Mouse (Mus musculus) lung, embryonic 16.5 days (tissue): ENCODE results near the gene Olfr710. TPM values are rescaled to one million over a fixed set of nuclear protein-coding genes. Genes with fewer than 3 reads are reported as not detected.
"Not testable (repeated sequence)": the region's sequence is repeated elsewhere in the genome, so short reads cannot be mapped to it uniquely, and the experiment has no call there.

Experiments used
- ATAC-seq: fragments of 200-750 bp; cut with Nextera tagmentation; 2 replicates; pipeline ENCODE4 v1.8.0; 2017; ENCODE audit warnings: low read depth, mild to moderate bottlenecking, moderate library complexity
- H3K27ac ChIP-seq: fragments of 300-500 bp; sonication (generic); 2 replicates; pipeline ENCODE4 v1.5.1; 2014; ENCODE audit warnings: mild to moderate bottlenecking, control low read depth, low read length
- H3K27me3 ChIP-seq: fragments of 300-500 bp; sonication (generic); 2 replicates; pipeline ENCODE4 v1.6.1; 2014; ENCODE audit warnings: low read depth, low read length, mixed read lengths; ENCODE audit not compliant: control insufficient read depth, insufficient read depth
- H3K36me3 ChIP-seq: fragments of 300-500 bp; sonication (generic); 2 replicates; pipeline ENCODE4 v1.6.1; 2014; ENCODE audit warnings: low read length; ENCODE audit not compliant: control insufficient read depth, insufficient read depth
- H3K4me1 ChIP-seq: fragments of 300-500 bp; sonication (generic); replicated peaks from 2 replicates; pipeline ENCODE4 v1.6.1; 2014; ENCODE audit warnings: low read length, mixed read lengths; ENCODE audit not compliant: control insufficient read depth, insufficient read depth
- H3K4me2 ChIP-seq: fragments of 300-500 bp; sonication (generic); 2 replicates; pipeline ENCODE4 v1.6.1; 2014; ENCODE audit warnings: low read depth, low read length, control low read depth
- H3K4me3 ChIP-seq: fragments of 300-500 bp; sonication (generic); 2 replicates; pipeline ENCODE4 v1.5.1; 2014; ENCODE audit warnings: mild to moderate bottlenecking, low read length, control low read depth
- H3K9ac ChIP-seq: fragments of 300-500 bp; sonication (generic); 2 replicates; pipeline ENCODE4 v1.6.1; 2014; ENCODE audit warnings: low read length, control low read depth
- H3K9me3 ChIP-seq: fragments of 300-500 bp; sonication (generic); 2 replicates; pipeline ENCODE4 v1.6.1; 2016; ENCODE audit warnings: low read length; ENCODE audit not compliant: control insufficient read depth
- WGBS: fragments of 180-500 bp; shearing (Covaris S2); extraction: QIAGEN DNeasy Blood & Tissue Kit; methylation state at CpG from one replicate; pipeline ENCODE4 v1.1.7; 2014; 5-methylcytosine and 5-hydroxymethylcytosine counted together
- polyA plus RNA-seq: library from polyadenylated mRNA; unstranded; fragments of >200 nt; fragmentation: Nextera tagmentation; extraction: Ambion mirVana; gene quantifications from 2 replicates; pipeline ENCODE4 v1.2.1, GENCODE M21; 2015

Gene Olfr710
- polyA plus RNA-seq, result not detected in 2 replicates

DNA sequence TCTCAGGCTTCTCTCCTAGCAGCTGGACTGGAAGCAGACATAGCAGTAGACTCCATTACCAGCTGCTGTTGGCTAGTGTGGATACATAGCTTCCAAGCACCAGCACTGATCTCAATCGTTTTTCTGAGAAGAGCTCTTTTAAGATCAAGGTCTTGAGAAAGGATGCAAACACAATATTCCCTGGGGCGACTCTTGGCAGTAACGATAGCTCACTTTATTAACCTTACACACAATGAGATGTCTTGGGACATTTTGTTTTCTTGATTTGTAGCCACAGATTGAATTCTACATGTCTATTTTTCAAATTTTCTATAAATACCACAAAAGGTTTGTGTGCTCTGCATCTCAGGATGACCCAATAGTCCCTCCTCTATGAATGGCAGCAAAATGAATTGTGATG, at the start of gene Olfr710:
TSS of gene Olfr710 (minus strand) at position 101 of the 400 bp plus-strand sequence.
- no peaks in the 10 kb centered on the region for H3K4me1 ChIP-seq
- no peak within 1 kb of the TSS for H3K9ac ChIP-seq
- no peaks in the 10 kb centered on the region for H3K36me3 ChIP-seq
- WGBS, result 73% methylated on average over 3 of the region's 3 CpGs
- ATAC-seq, result no peak
- no peaks in the 10 kb centered on the region for H3K9me3 ChIP-seq
- H3K4me3 ChIP-seq, result no peak within 1 kb of the TSS
- H3K27me3 ChIP-seq, result no peaks in the 10 kb centered on the region
- no peak within 1 kb of the TSS for H3K27ac ChIP-seq
- H3K4me2 ChIP-seq, result no peak within 1 kb of the TSS

DNA sequence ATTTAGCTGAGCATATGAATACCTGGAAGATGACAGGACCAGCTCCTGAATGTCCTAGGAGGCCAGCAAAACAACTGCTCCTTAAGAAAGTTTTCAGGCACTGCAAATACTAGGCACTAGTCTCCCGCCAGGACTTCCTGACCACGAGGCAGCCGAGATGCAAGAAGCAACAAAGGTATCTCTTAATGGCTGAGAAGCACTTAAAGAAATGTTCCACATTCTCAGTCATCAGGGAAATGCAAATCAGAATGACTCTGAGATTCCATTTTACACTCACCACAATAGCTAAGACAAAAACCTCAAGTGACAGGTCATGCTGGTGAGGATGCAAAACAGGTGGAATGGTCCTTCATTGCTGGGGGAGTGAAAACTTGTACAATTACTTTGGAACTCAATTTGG, 37.1 kb upstream of the Olfr710 start:
- 82% methylated on average over 3 of the region's 3 CpGs for WGBS
- H3K9me3 ChIP-seq, result no peaks in the 10 kb centered on the region; the same call in 1 of the 2 replicates
- no peak overlapping the region for H3K27ac ChIP-seq
- H3K9ac ChIP-seq, result no peak overlapping the region
- H3K27me3 ChIP-seq, result no peaks in the 10 kb centered on the region
- H3K4me3 ChIP-seq, result no peak overlapping the region
- no peak for ATAC-seq
- no peaks in the 10 kb centered on the region for H3K36me3 ChIP-seq
- H3K4me2 ChIP-seq, result no peak overlapping the region
- H3K4me1 ChIP-seq, result no peaks in the 10 kb centered on the region

DNA sequence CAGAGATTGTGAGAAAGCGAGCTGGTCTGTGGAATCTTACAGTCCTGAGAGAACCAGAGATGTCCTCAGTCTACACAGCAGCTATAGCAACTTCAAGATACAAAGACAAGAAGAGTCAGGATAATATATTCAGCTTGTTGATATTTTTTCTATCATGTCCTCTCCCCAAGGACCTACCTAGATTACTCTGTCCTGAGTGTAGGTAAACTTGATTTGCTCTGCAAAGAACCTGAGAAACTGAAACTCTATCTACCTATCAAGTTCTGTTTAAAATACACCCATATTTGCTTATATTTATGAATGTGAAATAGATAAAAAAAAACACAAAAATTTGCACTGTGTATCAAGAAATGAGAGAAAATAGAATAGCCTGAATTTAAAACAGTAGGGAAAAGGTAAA, 27.2 kb upstream of the Olfr710 start, which contains the start of gene Olfr711:
TSS of gene Olfr711 (minus strand) at position 101 of the 400 bp plus-strand sequence.
- H3K27me3 ChIP-seq, result no peaks in the 10 kb centered on the region
- no peak for ATAC-seq

DNA sequence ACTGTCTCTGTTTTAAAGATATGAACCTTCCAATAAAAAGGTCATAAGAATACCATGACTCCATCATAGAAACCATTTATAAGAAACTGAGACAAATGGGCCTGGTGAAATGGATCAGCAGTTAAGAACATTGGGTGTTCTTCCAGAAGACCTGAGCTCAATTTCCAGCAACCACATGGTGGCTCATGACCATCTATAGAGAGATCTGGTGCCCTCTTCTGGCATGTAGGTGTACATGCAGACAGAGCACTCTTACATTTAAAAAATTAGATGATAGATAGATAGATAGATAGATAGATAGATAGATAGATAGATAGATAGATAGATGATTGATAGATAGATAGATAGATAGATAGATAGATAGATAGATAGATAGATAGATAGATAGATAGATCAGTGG, 19.4 kb upstream of the Olfr710 start:
- not testable (repeated sequence) for H3K27me3 ChIP-seq, H3K27ac ChIP-seq, H3K9ac ChIP-seq, H3K4me3 ChIP-seq, H3K9me3 ChIP-seq, ATAC-seq, H3K4me1 ChIP-seq, H3K36me3 ChIP-seq, H3K4me2 ChIP-seq

More for the DNA sequence above, 27.2 kb upstream of the Olfr710 start, which contains the start of gene Olfr711:
- no peak within 1 kb of the TSS for H3K27ac ChIP-seq
- H3K9me3 ChIP-seq, result no peaks in the 10 kb centered on the region
- WGBS, result 46% methylated on average over 1 of the region's 1 CpGs
- no peaks in the 10 kb centered on the region for H3K36me3 ChIP-seq
- no peak within 1 kb of the TSS for H3K4me3 ChIP-seq
- H3K9ac ChIP-seq, result no peak within 1 kb of the TSS
- no peaks in the 10 kb centered on the region for H3K4me1 ChIP-seq
- H3K4me2 ChIP-seq, result no peak within 1 kb of the TSS

DNA sequence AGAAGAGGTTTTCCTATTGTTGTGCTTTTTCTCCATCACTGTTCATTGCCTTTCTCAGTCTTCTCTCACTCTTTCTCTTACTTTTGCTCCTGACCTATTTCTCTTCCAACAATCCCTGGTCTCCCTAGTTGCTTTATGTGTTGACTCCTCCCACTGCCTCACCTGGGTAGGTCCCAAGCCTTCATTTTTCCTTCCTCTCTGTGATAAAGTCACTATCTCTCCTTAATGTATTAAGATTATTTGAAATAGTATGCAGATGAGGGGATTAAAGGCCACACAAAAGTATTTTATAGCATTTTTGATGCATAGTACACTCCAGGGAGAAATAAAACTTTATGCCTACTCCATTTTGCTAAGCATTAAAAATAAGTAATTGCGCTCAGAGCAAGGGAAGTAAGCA, 15.7 kb upstream of the Olfr710 start, which contains the start of gene Olfr6:
TSS of gene Olfr6 (minus strand) at position 101 of the 400 bp plus-strand sequence.
- no peak within 1 kb of the TSS for H3K9ac ChIP-seq

DNA sequence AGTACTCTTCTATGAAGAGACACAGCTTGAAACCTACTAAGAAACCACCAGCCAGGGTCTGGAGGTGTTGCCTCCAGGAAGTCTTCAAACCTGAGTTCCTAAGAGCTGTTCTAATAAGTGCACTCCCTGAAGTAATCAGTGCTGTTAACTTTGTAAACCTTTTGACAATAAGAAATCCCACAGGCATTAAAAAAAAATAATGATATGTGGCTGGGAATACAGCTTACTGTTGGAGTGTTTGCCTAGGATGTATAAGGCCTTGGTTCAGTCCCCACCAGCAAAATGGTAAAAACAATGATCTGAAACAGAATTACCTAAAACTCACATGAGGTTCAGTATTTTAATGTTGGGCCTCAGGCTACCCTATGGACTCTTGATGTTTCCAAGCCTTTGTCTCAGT, 16.0 kb downstream of the Olfr710 start, which contains the start of gene Olfr709-ps1:
TSS of gene Olfr709-ps1 (minus strand) at position 101 of the 400 bp plus-strand sequence.
- H3K36me3 ChIP-seq, result no peaks in the 10 kb centered on the region
- no peaks in the 10 kb centered on the region for H3K4me1 ChIP-seq
- ATAC-seq, result no peak
- no peaks in the 10 kb centered on the region for H3K9me3 ChIP-seq
- no peak within 1 kb of the TSS for H3K9ac ChIP-seq
- H3K27ac ChIP-seq, result no peak within 1 kb of the TSS
- H3K27me3 ChIP-seq, result no peaks in the 10 kb centered on the region
- H3K4me2 ChIP-seq, result no peak within 1 kb of the TSS
- H3K4me3 ChIP-seq, result no peak within 1 kb of the TSS

More for the DNA sequence above, 15.7 kb upstream of the Olfr710 start, which contains the start of gene Olfr6:
- Histone ChIP-seq H3K4me2 (no peak within 1 kb of the TSS), H3K4me3 (no peak within 1 kb of the TSS), H3K9me3 (no peaks in the 10 kb centered on the region), H3K27me3 (no peaks in the 10 kb centered on the region), H3K27ac (no peak within 1 kb of the TSS), H3K4me1 (no peaks in the 10 kb centered on the region), H3K36me3 (no peaks in the 10 kb centered on the region)
- ATAC-seq, result no peak
- WGBS, result 82% methylated on average over 1 of the region's 1 CpGs

DNA sequence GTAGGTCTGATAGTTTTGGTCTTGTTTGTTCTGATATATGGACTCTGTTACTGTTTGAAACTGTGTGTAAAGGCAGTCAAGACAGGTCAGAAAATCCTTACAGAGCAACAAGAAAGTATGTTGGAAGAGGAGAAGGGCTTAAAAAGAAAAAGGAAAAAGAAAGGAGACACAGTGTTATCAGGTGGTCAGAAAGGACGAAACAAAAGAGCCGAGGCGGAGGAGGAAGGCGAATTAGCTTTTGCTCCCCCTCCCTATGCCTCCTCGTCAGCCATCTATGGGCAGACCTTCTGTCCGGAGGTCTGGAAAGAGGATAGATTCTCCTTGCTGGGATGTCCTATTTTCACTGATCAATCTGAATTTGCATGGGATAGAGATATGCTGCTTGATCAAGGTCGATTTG, 27.2 kb downstream of the Olfr710 start:
- H3K36me3 ChIP-seq, H3K4me3 ChIP-seq, H3K9ac ChIP-seq, H3K4me2 ChIP-seq, H3K27me3 ChIP-seq, H3K27ac ChIP-seq, ATAC-seq, H3K9me3 ChIP-seq, H3K4me1 ChIP-seq: not testable (repeated sequence)
- WGBS, result 91% methylated on average over 5 of the region's 7 CpGs

DNA sequence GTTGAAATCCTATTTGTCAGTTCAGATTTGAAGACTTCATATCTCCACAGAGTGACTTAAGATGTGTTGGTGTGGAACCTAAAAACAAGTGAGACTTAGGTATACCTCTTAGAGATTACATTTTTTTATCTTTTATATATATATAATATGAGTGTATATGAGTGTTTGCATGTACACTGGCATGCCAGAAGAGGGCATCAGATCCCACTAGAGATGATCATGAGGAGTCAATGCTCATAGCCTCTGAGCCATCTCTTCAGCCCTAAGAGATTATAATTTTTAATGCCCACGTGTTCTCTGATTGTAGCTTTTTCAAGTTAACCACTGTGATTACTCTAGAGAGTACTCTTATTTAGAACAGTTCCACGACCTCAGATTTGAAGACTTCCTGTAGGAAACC, 40.4 kb downstream of the Olfr710 start, which contains the start of gene Olfr1532-ps1:
TSS of gene Olfr1532-ps1 (plus strand) at position 326 of the 400 bp plus-strand sequence.
- no peak within 1 kb of the TSS for H3K27ac ChIP-seq
- no peaks in the 10 kb centered on the region for H3K4me1 ChIP-seq
- no peaks in the 10 kb centered on the region for H3K9me3 ChIP-seq
- ATAC-seq, result no peak
- no peak within 1 kb of the TSS for H3K4me3 ChIP-seq
- no peaks in the 10 kb centered on the region for H3K36me3 ChIP-seq
- H3K9ac ChIP-seq, result no peak within 1 kb of the TSS
- WGBS, result 42% methylated on average over 2 of the region's 2 CpGs
- H3K4me2 ChIP-seq, result no peak within 1 kb of the TSS
- H3K27me3 ChIP-seq, result no peaks in the 10 kb centered on the region

DNA sequence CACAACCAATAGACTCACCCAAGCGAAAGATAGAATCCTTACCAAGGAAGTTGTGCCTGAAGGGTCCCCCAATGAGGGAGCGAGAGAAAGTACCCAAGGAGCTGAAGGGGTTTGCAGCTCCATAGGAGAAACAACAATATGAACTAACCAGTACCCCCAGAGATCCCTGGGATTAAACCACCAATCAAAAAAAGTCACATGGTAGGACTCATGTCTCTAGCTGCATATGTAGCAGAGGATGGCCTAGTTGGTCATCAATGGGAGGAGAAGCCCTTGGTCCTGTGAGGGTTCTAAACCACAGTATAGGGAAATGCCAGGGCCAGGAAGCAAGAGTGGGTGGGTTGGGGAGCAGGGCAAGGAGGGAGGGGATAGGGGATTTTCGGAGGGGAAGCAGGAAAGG, 47.0 kb downstream of the Olfr710 start, which contains the start of gene Olfr707:
TSS of gene Olfr707 (minus strand) at position 101 of the 400 bp plus-strand sequence.
- not testable (repeated sequence) for H3K9ac ChIP-seq, H3K4me1 ChIP-seq, H3K9me3 ChIP-seq, H3K4me3 ChIP-seq, H3K4me2 ChIP-seq, H3K27me3 ChIP-seq, ATAC-seq, H3K27ac ChIP-seq, H3K36me3 ChIP-seq
- 80% methylated on average over 3 of the region's 3 CpGs for WGBS
